Mouse (Mus musculus) G1E (cell line): Measurements from ENCODE around the gene Stk24.

Experiments
- CTCF ChIP-seq: IDR thresholded peaks from 2 replicates; pipeline ENCODE4 v1.5.1; 2012; ENCODE audit warnings: low read depth, low read length, inconsistent platforms, mixed read lengths
- GATA1 ChIP-seq: IDR thresholded peaks from 2 replicates; pipeline ENCODE4 v1.6.1; 2012; ENCODE audit warnings: borderline replicate concordance, low read length, inconsistent platforms, mixed read lengths
- GATA2 ChIP-seq: IDR thresholded peaks from 2 replicates; pipeline ENCODE4 v1.6.1; 2012; ENCODE audit warnings: low read depth, low read length, inconsistent platforms, borderline replicate concordance
- TAL1 ChIP-seq: conservative IDR thresholded peaks from 2 replicates; pipeline ENCODE4 v1.6.1; 2012; ENCODE audit warnings: low read depth, low read length, inconsistent platforms, mixed read lengths

DNA sequence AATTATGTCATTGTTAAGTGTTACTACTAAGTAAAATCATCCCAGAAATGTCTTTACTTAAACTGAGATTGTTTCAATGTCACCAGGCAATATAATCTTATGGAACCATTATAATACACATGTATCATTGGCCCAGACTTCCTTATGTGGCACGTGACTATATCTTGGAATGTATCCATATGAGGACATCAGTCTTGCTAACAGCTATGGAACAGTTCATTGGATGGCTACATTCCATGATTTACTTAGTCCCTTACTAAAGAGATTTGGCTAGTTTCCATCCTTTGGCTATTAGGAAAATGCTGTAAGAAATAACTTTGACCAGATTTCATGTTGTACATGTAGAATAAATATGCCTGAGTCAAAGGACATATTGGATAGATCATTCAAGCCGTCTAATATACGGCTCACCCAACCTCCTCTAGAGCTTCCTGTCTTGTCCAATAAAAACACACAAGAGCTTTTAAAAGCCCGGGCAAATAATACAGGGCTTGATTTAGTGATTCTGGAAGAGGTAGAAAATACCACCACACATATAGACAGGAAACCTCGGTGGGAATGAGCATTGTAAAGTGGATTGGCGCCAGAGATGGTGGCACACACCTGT is 34.9 kb upstream of the Stk24 start:
- TF ChIP-seq CTCF = no peak
- no peak for TF ChIP-seq GATA1
- no peak for TF ChIP-seq GATA2
- TF ChIP-seq TAL1 = no peak
